ENCODE assay signal across 20 mouse cellular contexts in genomic region chr2:131407337-131407736, GRCm38 (mm10).
"Had no signal": no experiment of that assay in that cellular context is flagged by ENCODE, and none has a peak within 500 bp of the region (broad histone marks: within the 10 kb centered on the region; RNA-seq: fewer than 3 reads in every experiment).

No protein-coding gene starts in this region.

- H3K27ac ChIP-seq: heart, embryonic 13.5 days; heart, embryonic 15.5 days; hindbrain, embryonic 13.5 days; hindbrain, embryonic 15.5 days; hindbrain, postnatal 0 days; limb, embryonic 13.5 days; limb, embryonic 15.5 days had no signal

- DNase-seq: forebrain, postnatal 0 days; gastrocnemius, postnatal 14 days; gastrocnemius, postnatal 36 days; heart, adult 18-20 months; heart, postnatal 14 days; heart, postnatal 36 days; kidney, adult 18-20 months; kidney, postnatal 14 days; layer of hippocampus, adult 9-11 months; layer of hippocampus, postnatal 36 days; left cerebral cortex, postnatal 4 days had no signal

- H3K9ac ChIP-seq: forebrain, postnatal 0 days; heart, embryonic 13.5 days; heart, embryonic 15.5 days; hindbrain, embryonic 13.5 days; hindbrain, embryonic 15.5 days; limb, embryonic 13.5 days; limb, embryonic 15.5 days had no signal

- H3K27me3 ChIP-seq: heart, embryonic 15.5 days; hindbrain, embryonic 13.5 days; hindbrain, embryonic 15.5 days; limb, embryonic 15.5 days had no signal

- H3K9me3 ChIP-seq: heart, embryonic 13.5 days; heart, embryonic 15.5 days; hindbrain, embryonic 13.5 days; hindbrain, embryonic 15.5 days; limb, embryonic 13.5 days; limb, embryonic 15.5 days had no signal

- H3K4me2 ChIP-seq: heart, embryonic 11.5 days; heart, embryonic 13.5 days; heart, embryonic 15.5 days; hindbrain, embryonic 13.5 days; hindbrain, embryonic 15.5 days; limb, embryonic 13.5 days; limb, embryonic 15.5 days had no signal

- ATAC-seq: forebrain, postnatal 0 days; hindbrain, postnatal 0 days; intestine, embryonic 16.5 days had no signal

- H3K4me3 ChIP-seq: heart, embryonic 13.5 days; heart, embryonic 15.5 days; hindbrain, embryonic 13.5 days; hindbrain, embryonic 15.5 days; limb, embryonic 13.5 days; limb, embryonic 15.5 days had no signal

- H3K4me1 ChIP-seq: heart, embryonic 15.5 days; hindbrain, embryonic 13.5 days; hindbrain, embryonic 15.5 days had no signal

- H3K36me3 ChIP-seq: heart, embryonic 13.5 days; heart, embryonic 15.5 days; hindbrain, embryonic 13.5 days; hindbrain, embryonic 15.5 days; limb, embryonic 13.5 days; limb, embryonic 15.5 days had no signal
